Mouse (Mus musculus): ENCODE measurements at regions not wholly inside any gene's neighbourhood (a gene's known extent, or its start where the extent isn't known, plus 50 kb on each side); places are given as distances from the start of the nearest gene placed in this dataset.

DNA sequence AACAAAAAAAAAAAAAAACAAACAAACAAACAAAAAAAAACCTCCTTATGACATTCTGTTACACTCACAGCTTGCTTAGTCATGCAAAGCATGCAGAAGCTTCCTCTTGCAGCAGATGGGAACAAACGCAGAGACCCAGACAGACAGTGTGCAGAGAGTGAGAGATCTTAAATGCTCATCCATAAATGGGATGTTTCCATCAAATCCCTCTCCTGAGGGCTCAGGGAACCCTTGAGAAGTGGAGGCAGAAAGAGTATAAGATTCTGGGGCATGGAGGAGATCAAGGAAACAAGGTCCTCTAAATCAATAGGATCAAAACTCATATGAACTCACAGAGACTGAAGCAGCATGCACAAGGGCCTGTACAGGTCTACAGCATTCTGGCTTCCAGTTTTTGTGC is 52.5 kb downstream of the Adm start:
- DNase-seq (ENCODE audit: low read depth, low spot score) = no peak

DNA sequence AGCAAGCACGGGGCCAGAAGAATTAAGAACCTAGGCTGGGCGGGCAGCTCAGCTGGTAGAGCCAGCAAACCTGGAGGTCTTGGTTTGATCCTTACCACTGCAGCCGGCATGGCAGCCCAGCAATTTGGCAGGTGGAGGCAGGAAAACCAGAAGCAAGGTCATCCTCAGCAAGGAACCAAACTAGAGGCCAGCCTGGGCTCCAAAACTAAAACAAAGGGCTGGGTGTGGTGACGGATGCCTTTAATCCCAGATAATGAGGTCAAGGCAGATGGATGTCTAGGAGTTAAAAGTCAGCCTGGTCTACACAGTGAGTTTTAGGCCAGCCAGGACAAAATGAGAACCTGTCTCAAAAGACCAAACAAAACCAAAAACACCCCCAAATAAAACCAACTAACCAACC is 55.5 kb downstream of the Adm start:
- no peak for DNase-seq (ENCODE audit: low read depth, low spot score)

DNA sequence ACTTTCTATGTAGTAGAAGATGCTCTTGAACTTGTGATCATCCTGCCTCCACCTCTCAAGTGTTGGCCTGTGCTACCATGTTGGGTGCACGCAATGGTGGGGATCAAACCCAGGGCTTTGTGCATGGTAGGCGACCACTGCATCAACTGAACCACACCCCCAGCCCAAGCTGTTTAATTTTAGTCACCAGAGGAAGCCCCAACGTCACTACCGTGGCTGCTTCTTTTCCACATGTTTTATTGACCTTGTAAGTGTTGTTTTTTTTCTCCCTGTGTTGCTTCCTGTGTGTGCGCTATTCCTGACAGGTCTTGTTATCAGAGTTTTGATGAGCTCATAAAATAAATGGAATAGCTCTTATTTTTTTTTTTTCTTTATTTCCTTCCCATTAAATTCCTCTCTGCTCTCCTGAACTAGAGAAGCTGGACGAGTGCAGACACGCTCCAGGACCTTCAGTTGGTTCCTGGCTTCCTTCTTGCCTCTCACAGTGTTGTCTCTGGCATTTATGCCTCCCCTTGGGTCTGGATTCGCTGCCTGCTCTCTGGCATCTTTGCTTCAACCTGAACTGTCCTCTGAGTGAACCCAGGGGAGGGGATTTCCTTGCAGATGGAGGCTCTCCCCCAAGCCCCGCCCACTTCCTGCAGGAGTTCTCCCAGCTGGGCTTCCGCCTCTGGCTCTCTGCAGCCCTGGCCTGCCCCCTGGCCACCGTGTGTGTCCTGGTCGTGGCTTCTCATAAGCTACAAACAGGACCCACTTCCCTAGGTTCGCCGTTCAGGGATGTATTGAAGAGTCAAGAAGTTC is 61.6 kb downstream of the Adm start:
- peak; percentile 72 for DNase-seq (ENCODE audit: low read depth, low spot score)

DNA sequence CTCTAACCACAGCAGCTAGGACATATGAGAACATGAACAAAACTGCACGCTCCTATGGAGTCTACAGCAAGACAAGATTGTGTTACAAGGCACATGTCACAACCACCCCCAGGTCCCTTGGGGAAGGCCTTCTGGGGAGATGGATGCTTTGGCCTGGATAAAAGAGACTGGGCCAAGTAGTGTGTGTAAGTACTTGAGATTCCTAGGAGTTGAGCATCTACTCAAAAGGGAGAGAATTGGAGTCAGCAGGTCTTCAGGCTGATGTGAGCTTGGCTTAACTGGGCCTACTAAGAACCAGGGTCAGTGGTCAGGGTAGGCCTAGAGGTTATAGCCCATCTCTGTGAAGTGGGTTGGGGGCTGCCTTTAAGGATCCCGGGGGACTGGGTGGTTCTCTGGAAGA is 62.8 kb downstream of the Adm start:
- DNase-seq (ENCODE audit: low read depth, low spot score) = no peak

DNA sequence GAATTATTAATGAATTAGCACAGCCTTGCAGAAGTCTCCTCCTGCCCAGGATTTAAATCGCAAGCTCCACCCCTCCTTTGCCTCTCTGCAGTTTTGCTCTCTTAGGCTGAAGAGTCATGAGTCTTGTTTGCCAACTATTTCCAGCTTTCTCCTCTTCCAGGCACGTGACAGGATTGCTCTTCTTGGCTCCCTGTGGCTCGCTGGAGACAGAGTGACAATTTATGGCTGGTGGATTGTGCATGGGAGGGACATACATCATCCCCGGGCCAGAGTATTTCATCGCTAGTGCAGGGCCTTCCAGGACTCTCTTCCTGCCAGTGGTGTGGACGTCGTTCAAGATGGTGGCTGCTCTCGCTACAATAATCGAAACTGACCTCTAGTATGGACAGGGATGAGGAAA is 63.4 kb downstream of the Adm start:
- DNase-seq (ENCODE audit: low read depth, low spot score) = peak; percentile 64

DNA sequence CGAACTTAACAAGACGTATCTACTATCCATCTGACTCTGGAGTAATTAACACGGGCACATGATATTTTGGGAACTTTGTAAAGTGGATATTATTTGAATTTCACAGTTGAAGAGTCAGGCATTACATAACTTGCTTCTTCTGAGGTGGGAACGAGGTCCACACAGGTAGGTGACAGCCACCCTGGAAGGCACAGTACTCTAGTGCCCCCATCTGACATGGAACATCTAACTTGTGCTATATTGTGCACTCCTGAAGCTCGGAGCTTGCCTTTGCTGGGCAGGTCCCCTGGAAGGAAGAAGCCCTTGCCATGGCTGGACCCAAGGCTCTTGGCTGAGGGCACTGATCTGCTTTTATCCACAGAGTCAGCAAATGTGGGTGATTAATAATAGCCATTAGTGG is 66.8 kb downstream of the Adm start:
- DNase-seq (ENCODE audit: low read depth, low spot score) = no peak

DNA sequence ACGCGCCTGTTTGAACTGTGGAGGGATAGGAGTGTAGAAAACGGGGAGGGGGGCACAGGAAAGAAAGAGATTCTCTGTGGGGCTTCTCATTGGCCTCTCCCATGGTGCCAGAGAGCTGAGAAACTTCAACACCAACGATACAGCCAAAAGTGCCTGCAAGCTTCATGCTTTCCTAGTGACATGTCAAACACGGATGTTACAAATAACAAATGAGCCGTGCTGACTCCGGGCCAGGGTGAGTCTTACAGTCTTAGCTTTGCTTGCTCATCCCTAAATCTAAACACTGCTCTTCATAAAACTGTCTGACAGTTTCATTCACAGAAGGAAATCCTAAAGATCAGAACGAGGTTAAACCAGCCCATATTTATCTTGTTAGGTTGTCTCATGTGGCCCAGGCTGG is 68.3 kb downstream of the Adm start:
- no peak for DNase-seq (ENCODE audit: low read depth, low spot score)

DNA sequence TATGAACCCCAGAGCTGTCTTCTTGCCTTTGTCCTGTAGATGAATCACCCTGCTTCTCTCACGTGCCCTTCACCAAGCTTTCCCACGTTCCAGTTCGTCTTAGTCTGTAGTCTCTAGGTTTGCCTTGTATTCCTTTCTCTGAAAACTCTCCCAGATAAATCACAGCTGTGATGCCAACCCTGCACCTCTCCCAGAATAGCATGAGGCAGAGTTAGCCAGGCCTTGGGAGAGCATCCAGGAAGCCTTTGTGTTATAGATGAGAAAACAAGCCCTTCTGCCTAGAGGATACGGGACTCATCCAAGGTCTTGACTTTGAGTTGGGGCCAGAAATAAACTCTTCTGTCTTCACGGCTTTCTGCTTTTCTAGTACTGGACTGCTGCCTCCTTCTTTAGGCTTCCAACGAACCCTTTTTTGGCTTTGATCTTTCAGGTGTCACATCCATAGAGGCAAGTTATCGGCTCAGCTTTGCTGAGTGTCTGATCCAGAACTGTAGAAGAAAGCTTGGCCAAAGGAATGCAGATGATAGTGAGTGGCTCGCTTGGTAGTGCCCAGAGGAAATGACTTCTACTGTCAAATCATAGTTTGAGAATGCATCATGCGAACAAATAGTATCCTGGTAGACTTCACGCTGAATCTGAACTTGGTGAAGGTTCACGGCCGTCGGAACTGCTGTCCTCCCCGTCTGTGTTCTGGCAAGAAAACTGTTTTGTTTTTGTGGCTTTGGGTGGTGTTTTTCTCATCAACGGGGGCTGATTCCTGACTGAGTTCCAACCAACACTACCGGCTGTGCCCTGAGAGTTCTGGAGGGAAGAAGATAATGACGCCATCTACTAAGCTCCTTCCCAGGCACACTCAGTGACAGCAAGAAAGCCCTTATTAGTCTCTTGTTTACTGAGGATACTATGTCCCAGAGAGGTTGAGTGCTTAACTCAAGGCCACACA is 69.5 kb upstream of the Ampd3 start:
- DNase-seq (ENCODE audit: low read depth, low spot score) = peak; percentile 51

DNA sequence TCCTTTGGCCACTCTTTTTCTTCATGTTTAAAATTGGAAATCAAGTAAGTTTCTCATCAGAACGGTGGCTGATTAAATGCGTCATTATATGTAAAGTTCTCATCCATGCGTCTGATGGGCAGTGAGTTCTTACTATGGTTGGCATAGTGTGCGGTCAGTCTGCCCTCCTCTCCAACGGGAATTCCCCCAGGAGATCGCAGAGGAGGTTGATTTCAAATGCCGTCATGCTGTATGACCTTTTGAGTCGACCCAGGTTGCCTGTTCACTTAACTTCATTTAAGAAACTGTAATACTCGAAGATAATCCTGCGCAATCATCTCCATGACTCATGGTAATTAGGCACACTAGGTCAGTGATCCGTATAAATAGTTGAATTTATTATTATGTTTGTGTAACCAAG is 68.4 kb upstream of the Ampd3 start:
- no peak for DNase-seq (ENCODE audit: low read depth, low spot score)

DNA sequence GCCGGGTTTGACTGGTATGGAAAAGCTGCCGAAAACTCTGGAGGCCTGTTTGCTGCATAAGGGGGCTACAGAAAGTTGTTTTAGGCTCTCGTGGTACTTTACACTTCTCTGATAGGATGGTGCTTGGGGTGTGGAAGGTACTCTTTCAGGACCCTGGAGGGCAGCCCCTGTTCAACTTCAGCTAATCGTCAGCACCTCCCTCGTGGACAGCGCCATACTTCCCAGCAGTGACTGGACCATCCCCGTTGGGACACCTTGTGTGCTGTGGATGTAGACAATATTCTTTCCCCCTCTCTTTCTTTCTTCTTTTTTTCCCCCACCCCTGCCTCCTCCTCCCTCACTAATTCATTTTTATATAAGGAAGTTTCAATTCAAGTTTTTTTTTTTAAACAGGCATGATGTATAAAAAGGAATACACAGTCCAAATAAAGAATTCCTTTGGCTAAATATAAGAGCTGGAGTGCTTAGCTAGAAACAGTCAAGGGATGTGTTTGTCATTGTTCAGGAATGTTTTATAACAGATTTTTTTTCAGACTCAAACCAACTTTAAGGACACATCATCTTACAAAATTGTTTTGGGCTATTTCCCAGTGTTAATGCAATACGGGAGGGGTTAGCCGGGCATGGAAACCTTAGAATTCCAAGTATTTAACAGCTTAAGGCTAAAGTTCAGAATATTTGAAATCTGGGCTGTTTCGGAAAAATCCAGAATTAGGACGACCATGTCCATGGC is 66.2 kb upstream of the Ampd3 start:
- peak; percentile 78 for DNase-seq (ENCODE audit: low read depth, low spot score)

DNA sequence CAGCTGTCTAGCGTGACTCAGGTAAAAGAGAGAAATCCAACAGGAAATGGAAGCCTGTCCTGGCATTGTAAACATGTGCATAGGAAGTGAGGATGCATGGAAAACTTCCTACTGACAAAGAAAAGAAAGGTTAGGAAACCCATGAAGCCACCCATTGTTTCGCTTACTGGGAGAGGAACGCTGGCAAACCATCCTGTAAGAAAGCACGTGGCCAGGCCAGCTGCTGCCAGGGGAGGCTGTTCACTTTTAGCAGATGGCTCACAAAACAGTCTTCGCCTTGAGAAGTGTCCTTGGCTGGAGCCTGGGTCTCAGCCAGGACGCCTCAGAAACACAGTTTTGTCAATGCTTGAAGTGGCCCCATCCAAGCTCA is 65.6 kb upstream of the Ampd3 start:
- peak; percentile 70 for DNase-seq (ENCODE audit: low read depth, low spot score)

DNA sequence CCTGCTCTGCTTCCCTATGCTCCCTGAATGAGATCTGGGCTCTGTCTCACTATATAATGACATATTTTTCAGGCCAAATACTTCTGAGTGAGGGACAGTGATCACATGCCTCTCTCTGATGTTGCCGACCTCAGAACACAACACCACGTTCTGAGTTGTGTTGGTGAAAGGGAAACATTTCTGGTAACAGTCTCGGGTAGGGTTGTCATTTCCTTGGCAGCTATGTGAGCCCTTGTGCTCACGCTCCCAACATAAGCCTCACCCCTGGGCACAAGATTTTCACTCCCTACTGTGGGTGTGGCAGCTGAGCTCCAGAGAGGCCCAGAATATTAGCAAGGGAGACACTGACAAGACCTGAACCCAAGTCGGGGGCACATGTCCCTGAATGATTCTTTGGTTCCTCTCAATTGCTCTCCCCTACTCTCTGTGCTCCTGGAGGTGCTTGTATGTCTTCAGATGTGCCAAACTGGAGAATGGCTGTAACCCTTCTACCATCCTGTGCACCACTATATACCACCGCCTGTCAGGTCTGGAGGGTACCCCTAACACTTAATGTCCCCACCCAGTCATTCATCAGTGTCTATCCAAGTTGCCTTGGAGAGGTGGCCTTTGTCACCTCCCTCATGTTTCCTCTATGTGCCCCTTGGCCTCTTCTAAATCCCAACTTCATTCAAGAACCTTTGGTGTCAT is 62.5 kb upstream of the Ampd3 start:
- no peak for DNase-seq (ENCODE audit: low read depth, low spot score)

DNA sequence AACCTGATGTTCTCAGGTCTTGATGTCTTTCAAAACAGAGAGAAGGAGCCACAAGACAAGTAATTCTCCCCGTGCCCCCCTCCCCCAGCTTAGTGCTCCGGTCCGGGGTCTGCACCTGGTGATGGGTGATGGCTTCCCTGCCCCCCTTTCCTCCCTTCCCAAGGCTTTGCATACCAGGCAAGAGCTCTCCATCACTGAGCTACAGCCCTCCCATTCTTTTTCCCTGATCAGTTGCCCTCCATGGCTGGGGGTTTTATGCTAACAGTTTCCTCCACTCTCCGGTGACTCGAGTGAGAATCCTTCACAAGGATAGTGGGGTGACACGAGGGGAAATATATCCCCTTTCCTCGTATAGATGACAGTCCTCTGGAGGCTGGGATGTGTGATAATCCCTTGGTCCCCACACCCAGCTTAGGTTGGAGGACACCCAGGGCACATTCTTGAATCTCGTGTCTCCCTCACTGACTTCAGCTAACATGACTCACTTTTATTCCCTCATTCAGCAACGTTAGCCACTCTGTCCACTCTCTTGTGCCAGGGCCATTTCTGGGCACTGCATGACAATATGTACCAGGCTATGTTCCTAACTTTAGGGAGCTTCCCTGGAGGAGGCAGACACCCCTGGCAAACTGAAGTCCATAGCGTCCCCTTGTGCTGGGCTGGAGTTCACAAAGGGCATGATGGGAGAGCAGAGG is 61.9 kb upstream of the Ampd3 start:
- peak; percentile 66 for DNase-seq (ENCODE audit: low read depth, low spot score)

DNA sequence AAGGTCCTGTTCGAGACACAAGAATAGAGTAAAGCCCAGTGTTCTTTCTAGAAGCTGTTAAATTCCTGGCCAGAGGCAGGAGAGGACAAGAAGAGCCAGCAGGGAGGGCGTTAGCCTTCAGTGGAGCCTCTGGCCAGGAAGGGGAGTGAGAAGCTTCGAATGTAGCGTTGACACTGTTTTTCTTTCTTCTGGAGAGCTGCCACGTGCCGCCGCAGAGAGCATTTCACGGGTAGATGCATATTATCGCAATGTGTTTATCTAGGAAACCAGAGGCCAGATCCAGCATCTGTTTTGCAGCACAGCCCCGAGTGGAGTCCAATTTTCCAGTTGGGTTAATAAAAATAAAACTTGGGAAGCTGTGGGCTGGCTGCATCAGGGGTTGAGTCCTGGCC is 61.3 kb upstream of the Ampd3 start:
- DNase-seq (ENCODE audit: low read depth, low spot score) = peak; percentile 87

DNA sequence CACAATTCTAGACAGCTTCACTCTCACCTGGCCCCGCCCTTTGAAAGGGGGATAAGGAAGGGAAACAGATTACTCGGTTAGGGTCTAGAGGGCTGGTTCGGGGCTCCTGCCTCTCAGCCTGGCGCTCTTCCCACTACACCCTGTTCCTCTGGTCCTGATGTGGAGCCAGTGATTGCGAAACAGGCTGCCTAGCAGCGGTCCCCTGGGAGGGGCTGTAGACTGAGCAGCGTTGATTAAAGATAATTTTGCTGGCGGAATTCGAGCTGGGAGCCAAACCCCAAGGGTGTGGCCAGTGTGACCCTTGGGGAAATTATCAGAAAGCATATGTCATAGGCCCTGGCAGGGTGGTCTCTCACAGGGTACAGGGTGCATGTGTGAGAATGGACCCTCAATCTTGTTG is 59.9 kb upstream of the Ampd3 start:
- peak; percentile 83 for DNase-seq (ENCODE audit: low read depth, low spot score)

DNA sequence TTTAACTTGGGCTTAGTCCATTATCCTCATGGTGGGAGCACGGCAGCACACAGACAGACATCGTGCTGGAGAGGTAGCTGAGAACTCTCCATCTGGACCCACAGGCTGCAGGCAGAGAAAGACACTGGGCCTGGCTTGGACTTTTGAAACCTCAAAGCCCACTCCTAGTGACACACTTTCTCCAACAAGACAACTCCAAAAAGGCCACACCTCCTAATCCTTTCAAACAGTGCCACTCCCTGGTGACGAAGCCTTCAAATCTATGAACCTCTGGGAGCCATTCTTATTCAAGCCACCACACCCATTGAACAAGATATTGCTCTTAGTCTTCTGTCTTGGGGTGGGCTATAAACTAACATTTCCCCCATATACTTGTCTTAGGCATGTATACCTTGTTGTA is 59.2 kb upstream of the Ampd3 start:
- DNase-seq (ENCODE audit: low read depth, low spot score) = no peak

DNA sequence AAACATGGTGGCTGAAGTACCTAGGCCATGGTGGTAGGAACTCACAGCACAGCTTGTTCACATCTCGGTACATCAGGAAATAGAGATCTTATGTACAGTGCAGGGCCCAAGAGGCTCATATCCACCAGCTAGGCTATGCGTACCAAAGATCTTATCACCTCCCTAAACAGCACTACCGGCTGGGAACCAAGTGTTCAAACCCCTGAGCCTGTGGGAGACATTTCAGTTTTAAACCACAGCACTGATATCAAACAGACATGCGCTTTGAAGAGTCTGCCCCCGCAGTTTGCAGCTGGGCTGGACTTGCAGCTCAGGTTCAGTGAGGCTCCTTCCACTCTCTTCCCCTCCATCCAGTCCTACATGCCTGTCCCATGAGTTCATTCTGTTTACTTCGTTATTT is 58.4 kb upstream of the Ampd3 start:
- no peak for DNase-seq (ENCODE audit: low read depth, low spot score)

DNA sequence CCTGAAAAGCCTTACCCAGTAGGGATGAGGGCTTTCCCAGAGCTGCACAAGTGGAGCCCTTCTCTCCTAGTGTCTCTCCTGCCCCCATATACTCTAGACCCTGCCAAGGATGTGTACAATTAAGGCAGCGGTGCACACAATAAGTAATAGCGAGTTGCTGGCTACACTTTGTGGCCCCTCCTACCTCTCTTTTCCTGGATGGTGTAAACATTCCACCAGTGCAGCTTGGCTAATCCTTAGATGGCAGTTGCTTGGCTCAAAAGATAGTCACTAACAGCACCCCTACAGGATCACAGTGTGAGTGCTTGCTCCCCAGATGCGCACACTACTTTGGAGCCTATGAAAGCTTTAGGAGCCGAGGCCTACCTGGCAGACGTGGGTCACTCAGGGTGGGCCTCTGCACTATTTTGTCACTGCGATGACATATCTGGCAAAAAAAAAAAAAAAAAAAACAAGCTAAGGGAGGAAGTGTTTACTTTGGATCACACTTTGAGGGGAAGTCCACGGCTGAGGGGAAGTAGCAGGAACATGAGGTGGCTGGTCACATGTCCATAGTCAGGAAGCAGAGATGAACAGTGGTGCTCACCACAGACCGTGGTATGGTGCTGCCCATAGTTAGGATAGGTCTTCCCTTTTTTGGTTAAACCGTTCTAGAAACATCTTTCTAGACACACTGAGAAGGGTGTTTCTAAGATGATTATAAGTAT is 57.6 kb upstream of the Ampd3 start:
- DNase-seq (ENCODE audit: low read depth, low spot score) = no peak

DNA sequence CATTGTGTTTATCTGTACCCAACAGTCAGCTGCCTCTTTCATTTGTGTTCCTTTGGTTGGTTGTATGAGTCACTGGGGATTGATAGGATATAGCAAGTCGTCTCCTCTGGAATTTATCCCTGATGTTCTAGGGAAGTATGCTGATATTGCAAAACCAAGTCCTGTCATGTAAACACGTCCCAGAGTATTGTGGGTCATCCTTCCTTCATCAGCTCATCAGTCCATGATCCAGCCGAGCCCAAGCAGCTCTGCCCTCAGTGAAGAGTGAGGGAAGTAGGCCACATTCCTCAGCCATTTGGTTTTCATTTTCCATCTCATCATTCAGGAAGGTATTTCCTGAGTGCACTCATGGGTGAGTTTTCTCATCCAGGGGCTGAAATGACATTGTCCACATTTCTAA is 54.3 kb upstream of the Ampd3 start:
- no peak for DNase-seq (ENCODE audit: low read depth, low spot score)

DNA sequence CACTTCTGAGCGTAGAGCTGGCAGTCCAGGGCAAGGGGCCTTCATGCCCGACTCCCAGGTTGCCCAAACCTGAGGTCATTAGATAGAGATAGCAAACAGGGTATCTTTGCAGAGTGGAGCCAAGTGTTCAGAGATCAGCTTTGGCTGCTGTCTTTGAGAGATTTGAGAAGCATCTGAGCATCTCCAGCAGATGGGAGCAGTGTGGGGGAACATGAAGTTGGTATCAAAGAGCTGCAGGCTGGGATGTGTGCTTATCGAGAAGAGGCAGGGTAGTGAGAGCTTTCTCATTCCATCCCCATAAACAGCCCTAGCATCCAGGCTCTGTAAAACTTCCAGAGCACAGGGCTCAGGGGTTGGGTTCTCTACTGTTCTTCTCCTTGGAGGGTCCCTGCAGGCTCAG is 52.9 kb upstream of the Ampd3 start:
- DNase-seq (ENCODE audit: low read depth, low spot score) = no peak

Measured in skeletal muscle tissue, adult 2 months (tissue).